Mouse (Mus musculus) heart, adult 2 months (tissue): ENCODE data around the gene Ccdc105. TPM values are rescaled to one million over a fixed set of nuclear protein-coding genes. Genes with fewer than 3 reads are reported as not detected.

Source experiments
- DNase-seq, 2 experiments: peaks; one replicate each; pipeline ENCODE4 v3.0.0; 2021
- H3K27ac ChIP-seq: fragments of 200-600 bp; 2 replicates; pipeline ENCODE4 v1.8.1; 2022
- H3K27me3 ChIP-seq: fragments of 200-500 bp; 2 replicates; pipeline ENCODE4 v1.6.1; 2012; ENCODE audit warnings: mild to moderate bottlenecking, low read length, inconsistent platforms, mixed read lengths; ENCODE audit not compliant: control insufficient read depth, insufficient read depth
- H3K36me3 ChIP-seq: fragments of 200-500 bp; 2 replicates; pipeline ENCODE4 v1.6.1; 2012; ENCODE audit warnings: low read length, inconsistent platforms; ENCODE audit not compliant: control insufficient read depth, insufficient read depth
- H3K4me1 ChIP-seq: fragments of 200-500 bp; 2 replicates; pipeline ENCODE4 v1.6.1; 2011; ENCODE audit warnings: low read length; ENCODE audit not compliant: control insufficient read depth, insufficient read depth
- H3K4me3 ChIP-seq: fragments of 200-600 bp; 2 replicates; pipeline ENCODE4 v1.8.1; 2022
- H3K79me2 ChIP-seq: fragments of 200-500 bp; replicated peaks from 2 replicates; pipeline ENCODE4 v1.6.1; 2012; ENCODE audit warnings: mild to moderate bottlenecking, inconsistent platforms, low read length, moderate library complexity, mixed read lengths; ENCODE audit not compliant: control insufficient read depth, insufficient read depth
- H3K9ac ChIP-seq: fragments of 200-500 bp; 2 replicates; pipeline ENCODE4 v1.6.1; 2012; ENCODE audit warnings: low read depth, mild to moderate bottlenecking, control low read depth, inconsistent platforms, low read length, mixed read lengths
- CTCF ChIP-seq: fragments of 200-600 bp; IDR thresholded peaks from 2 replicates; pipeline ENCODE4 v1.8.1; 2022; ENCODE audit warnings: antibody characterized with exemption, mild to moderate bottlenecking, moderate library complexity
- EP300 ChIP-seq: fragments of 200-500 bp; IDR thresholded peaks from 2 replicates; pipeline ENCODE4 v1.6.1; 2011; ENCODE audit warnings: low read depth, low read length, control low read depth; ENCODE audit not compliant: insufficient read depth
- POLR2A ChIP-seq: fragments of 200-500 bp; IDR thresholded peaks from 2 replicates; pipeline ENCODE4 v1.6.1; 2011; ENCODE audit warnings: mild to moderate bottlenecking, low read depth, low read length, control low read depth; ENCODE audit not compliant: insufficient read depth
- WGBS: fragments of 180-500 bp; shearing (Covaris S2); methylation state at CpG from one replicate; pipeline ENCODE4 v1.1.7; 2018; 5-methylcytosine and 5-hydroxymethylcytosine counted together
- intact Hi-C: fragments of 180-260 bp; cut with DNase I; formaldehyde crosslinking; loops from one replicate; pipeline ENCODE4 v1.15.1; 2025
- polyA plus RNA-seq: library from polyadenylated mRNA; depleted of rRNA; stranded (reverse); fragments of >200 nt; gene quantifications from 2 replicates; pipeline ENCODE4 v1.2.3, GENCODE M21; 2012
- total RNA-seq, 2 experiments: library from RNA; stranded (reverse); gene quantifications; 2 replicates each; pipeline ENCODE4 v1.2.3; 2021

The Ccdc105 gene
- total and polyA plus RNA-seq, 3 experiments: not detected

- H3K27me3 ChIP-seq: no peaks in the 10 kb centered on the region
- no peak overlapping the region for H3K9ac ChIP-seq
- DNase-seq: no peak
- no peaks in the 10 kb centered on the region for H3K79me2 ChIP-seq
- no peak overlapping the region for H3K27ac ChIP-seq
- intact Hi-C loops: no loop called here
- no peak overlapping the region for H3K4me3 ChIP-seq
- TF ChIP-seq EP300 (no peak), POLR2A (no peak), CTCF (no peak)
- 44% methylated on average over 2 of the region's 2 CpGs for WGBS
- no peaks in the 10 kb centered on the region for H3K36me3 ChIP-seq
- no peaks in the 10 kb centered on the region for H3K4me1 ChIP-seq
Observed at GRCm38 (mm10) chr10:78723416-78723815, 29.4 kb downstream of the Ccdc105 start.

GRCm38 (mm10) chr10:78722654-78723053, 30.2 kb downstream of the Ccdc105 start:
- TF ChIP-seq EP300: no peak
- no peak for TF ChIP-seq POLR2A
- TF ChIP-seq CTCF: no peak
- H3K27ac ChIP-seq: no peak overlapping the region
- 48% methylated on average over 2 of the region's 2 CpGs for WGBS
- no peaks in the 10 kb centered on the region for H3K36me3 ChIP-seq
- no peak for DNase-seq
- no peaks in the 10 kb centered on the region for H3K4me1 ChIP-seq
- H3K4me3 ChIP-seq: no peak overlapping the region
- H3K9ac ChIP-seq: no peak overlapping the region
- no peaks in the 10 kb centered on the region for H3K79me2 ChIP-seq
- no peaks in the 10 kb centered on the region for H3K27me3 ChIP-seq
- intact Hi-C loops: no loop called here

- Histone ChIP-seq H3K4me1 (no peaks in the 10 kb centered on the region), H3K9ac (no peak overlapping the region), H3K79me2 (no peaks in the 10 kb centered on the region), H3K4me3 (no peak overlapping the region), H3K27me3 (no peaks in the 10 kb centered on the region), H3K27ac (no peak overlapping the region), H3K36me3 (no peaks in the 10 kb centered on the region)
- TF ChIP-seq POLR2A: no peak
- TF ChIP-seq CTCF: no peak
- TF ChIP-seq EP300: no peak
- no peak for DNase-seq
- WGBS: 68% methylated on average over 5 of the region's 5 CpGs
- intact Hi-C loops: no loop called here
Observed at GRCm38 (mm10) chr10:78722036-78722435, 30.8 kb downstream of the Ccdc105 start.

- H3K9ac ChIP-seq: no peak within 1 kb of the TSS
- TF ChIP-seq EP300 (no peak), POLR2A (no peak), CTCF (no peak)
- WGBS: 43% methylated on average over 11 of the region's 11 CpGs
- no peaks in the 10 kb centered on the region for H3K27me3 ChIP-seq
- H3K4me1 ChIP-seq: no peaks in the 10 kb centered on the region
- H3K79me2 ChIP-seq: no peaks in the 10 kb centered on the region
- intact Hi-C loops: no loop called here
- DNase-seq: no peak
- no peaks in the 10 kb centered on the region for H3K36me3 ChIP-seq
- no peak within 1 kb of the TSS for H3K27ac ChIP-seq
- H3K4me3 ChIP-seq: no peak within 1 kb of the TSS
Observed at GRCm38 (mm10) chr10:78718056-78718455, 34.8 kb downstream of the Ccdc105 start, which contains the start of gene Casp14. Gene Casp14 (minus strand): TSS chr10:78718294.

GRCm38 (mm10) chr10:78716231-78716630, 36.6 kb downstream of the Ccdc105 start:
- Histone ChIP-seq H3K4me1 (no peaks in the 10 kb centered on the region), H3K9ac (no peak overlapping the region), H3K27me3 (no peaks in the 10 kb centered on the region), H3K4me3 (no peak overlapping the region), H3K79me2 (no peaks in the 10 kb centered on the region), H3K36me3 (no peaks in the 10 kb centered on the region), H3K27ac (no peak overlapping the region)
- no peak for DNase-seq
- intact Hi-C loops: no loop called here
- no peak for TF ChIP-seq EP300
- no peak for TF ChIP-seq POLR2A
- no peak for TF ChIP-seq CTCF

GRCm38 (mm10) chr10:78715156-78715555, 37.7 kb downstream of the Ccdc105 start:
- no peak overlapping the region for H3K4me3 ChIP-seq
- no peak overlapping the region for H3K9ac ChIP-seq
- no peaks in the 10 kb centered on the region for H3K79me2 ChIP-seq
- H3K27ac ChIP-seq: no peak overlapping the region
- WGBS: 88% methylated on average over 7 of the region's 7 CpGs
- H3K4me1 ChIP-seq: no peaks in the 10 kb centered on the region
- DNase-seq: no peak
- no peaks in the 10 kb centered on the region for H3K27me3 ChIP-seq
- TF ChIP-seq CTCF: no peak
- no peak for TF ChIP-seq EP300
- TF ChIP-seq POLR2A: no peak
- H3K36me3 ChIP-seq: no peaks in the 10 kb centered on the region
- intact Hi-C loops: no loop called here
